Mouse (Mus musculus) small intestine, adult 2 months (tissue): ENCODE data around the gene Pard3. TPM values are rescaled to one million over a fixed set of nuclear protein-coding genes. Genes with fewer than 3 reads are reported as not detected.
"Not testable (repeated sequence)": the region's sequence is repeated elsewhere in the genome, so short reads cannot be mapped to it uniquely, and the experiment has no call there.

Source experiments
- H3K27ac ChIP-seq: fragments of 200-500 bp; 2 replicates; pipeline ENCODE4 v1.5.1; 2012; ENCODE audit warnings: low read depth, low read length, control low read depth, inconsistent platforms; ENCODE audit not compliant: insufficient read depth
- H3K27me3 ChIP-seq: fragments of 200-500 bp; 2 replicates; pipeline ENCODE4 v1.6.1; 2012; ENCODE audit warnings: mild to moderate bottlenecking, moderate library complexity, low read length, inconsistent platforms; ENCODE audit not compliant: control insufficient read depth, insufficient read depth
- H3K36me3 ChIP-seq: fragments of 200-500 bp; 2 replicates; pipeline ENCODE4 v1.6.1; 2012; ENCODE audit warnings: mild to moderate bottlenecking, low read length, control low read depth, inconsistent platforms; ENCODE audit not compliant: control insufficient read depth, insufficient read depth
- H3K4me1 ChIP-seq: fragments of 200-500 bp; 2 replicates; pipeline ENCODE4 v1.6.1; 2012; ENCODE audit warnings: low read length, inconsistent platforms, mixed read lengths; ENCODE audit not compliant: control insufficient read depth, insufficient read depth, insufficient read length
- H3K4me3 ChIP-seq: fragments of 200-500 bp; 2 replicates; pipeline ENCODE4 v1.5.1; 2012; ENCODE audit warnings: low read depth, mild to moderate bottlenecking, control low read depth, inconsistent platforms, low read length, moderate library complexity
- CTCF ChIP-seq: fragments of 200-500 bp; IDR thresholded peaks from 2 replicates; pipeline ENCODE4 v1.5.1; 2012; ENCODE audit warnings: low read depth, mild to moderate bottlenecking, control low read depth, inconsistent platforms, low read length, moderate library complexity, mixed read lengths; ENCODE audit not compliant: insufficient replicate concordance, insufficient read length; ENCODE audit errors: extremely low read depth
- POLR2A ChIP-seq: fragments of 200-500 bp; IDR thresholded peaks from 2 replicates; pipeline ENCODE4 v1.6.1; 2012; ENCODE audit warnings: low read depth, mild to moderate bottlenecking, control low read depth, inconsistent platforms, low read length, moderate library complexity
- WGBS: fragments of 180-500 bp; shearing (Covaris S2); methylation state at CpG from one replicate; pipeline ENCODE4 v1.1.7; 2018; 5-methylcytosine and 5-hydroxymethylcytosine counted together
- polyA plus RNA-seq: library from polyadenylated mRNA; depleted of rRNA; stranded (reverse); fragments of >200 nt; gene quantifications from 2 replicates; pipeline ENCODE4 v1.2.3, GENCODE M21; 2012

Gene Pard3
- polyA plus RNA-seq, 1 experiment, result 52.9 TPM

DNA sequence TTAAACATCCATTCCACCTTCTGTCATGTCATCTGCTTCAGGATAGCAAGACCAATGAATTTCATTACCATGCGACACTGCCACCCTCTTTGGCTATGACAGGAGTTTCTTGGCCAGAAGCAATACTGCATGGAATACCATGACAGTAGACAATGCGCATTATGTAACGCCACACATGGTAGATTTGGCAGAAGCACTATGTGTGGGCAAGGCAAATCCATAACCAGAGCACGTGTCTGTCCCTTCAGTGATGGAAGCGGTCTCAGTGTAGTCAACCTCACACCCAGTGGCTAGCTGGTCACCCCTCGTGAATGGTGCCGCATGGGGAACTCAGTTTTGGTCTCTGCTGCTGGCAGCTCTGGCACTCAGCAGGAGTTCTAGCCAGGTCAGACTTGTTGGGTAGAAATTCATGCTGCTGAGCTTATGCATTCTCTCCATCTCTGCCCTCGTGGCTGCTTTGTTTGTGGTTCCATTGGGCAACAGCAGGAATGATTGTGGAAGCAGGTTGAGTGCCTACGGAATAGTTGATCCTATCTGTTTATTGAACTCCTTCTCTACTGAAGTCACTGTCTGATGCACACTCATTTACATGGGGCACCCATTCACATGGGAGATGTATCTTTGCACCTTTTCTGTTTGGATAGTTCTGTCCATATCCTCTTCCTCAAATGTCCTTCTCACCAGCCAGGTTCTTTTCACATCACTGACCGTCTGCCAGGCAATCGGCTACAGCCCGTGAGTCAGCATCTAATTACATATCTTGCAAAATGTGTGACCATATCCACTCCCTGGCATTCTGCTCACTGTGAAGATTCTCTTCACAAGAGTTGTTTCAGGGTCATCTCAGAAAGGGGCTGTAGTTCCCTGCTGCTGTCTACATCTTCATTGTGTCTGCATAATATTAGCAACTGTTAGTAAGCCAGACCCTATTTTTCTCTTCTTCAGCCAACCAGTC is 100.9 kb downstream of the Pard3 start:
- TF ChIP-seq POLR2A, result no peak
- TF ChIP-seq CTCF, result no peak
- 94% methylated on average over 12 of the region's 12 CpGs for WGBS
- H3K27ac ChIP-seq, result no peak overlapping the region
- no peaks in the 10 kb centered on the region for H3K36me3 ChIP-seq
- no peak overlapping the region for H3K4me3 ChIP-seq
- H3K27me3 ChIP-seq, result no peaks in the 10 kb centered on the region
- H3K4me1 ChIP-seq, result peaks cover 4% of the 10 kb centered on the region; the same call in 1 of the 2 replicates

GRCm38 (mm10) chr8:127168496-127168895 is 104.8 kb downstream of the Pard3 start:
- Histone ChIP-seq H3K36me3 (no peaks in the 10 kb centered on the region), H3K4me3 (no peak overlapping the region), H3K4me1 (peaks cover 9% of the 10 kb centered on the region; the same call in 1 of the 2 replicates), H3K27ac (no peak overlapping the region), H3K27me3 (no peaks in the 10 kb centered on the region)
- TF ChIP-seq CTCF, result no peak
- no peak for TF ChIP-seq POLR2A
- WGBS, result 54% methylated on average over 2 of the region's 2 CpGs

GRCm38 (mm10) chr8:127169361-127169760 is 105.7 kb downstream of the Pard3 start:
- peaks cover 9% of the 10 kb centered on the region; the same call in 1 of the 2 replicates for H3K4me1 ChIP-seq
- no peak overlapping the region for H3K27ac ChIP-seq
- no peaks in the 10 kb centered on the region for H3K36me3 ChIP-seq
- H3K27me3 ChIP-seq, result no peaks in the 10 kb centered on the region
- H3K4me3 ChIP-seq, result no peak overlapping the region
- no peak for TF ChIP-seq POLR2A
- no peak for TF ChIP-seq CTCF
- 96% methylated on average over 5 of the region's 5 CpGs for WGBS

DNA sequence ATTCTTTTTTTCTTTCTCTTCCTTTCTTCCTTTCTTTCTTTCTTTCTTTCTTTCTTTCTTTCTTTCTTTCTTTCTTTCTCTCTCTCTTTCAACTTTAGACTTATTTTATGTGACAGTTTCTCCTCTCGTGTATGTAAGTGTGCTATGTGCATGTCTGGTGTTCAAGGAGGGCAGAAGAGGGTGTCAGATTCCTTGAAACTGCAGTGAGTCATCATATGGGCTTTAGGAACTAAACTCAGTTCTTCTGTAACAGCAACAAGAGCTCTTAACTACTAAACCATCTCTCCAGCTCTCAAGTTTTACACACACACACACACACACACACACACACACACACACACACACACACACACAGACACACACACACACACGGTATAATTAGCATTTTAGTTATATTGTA is 106.7 kb downstream of the Pard3 start:
- H3K4me3 ChIP-seq, H3K4me1 ChIP-seq, H3K36me3 ChIP-seq, H3K27ac ChIP-seq, H3K27me3 ChIP-seq: not testable (repeated sequence)
- WGBS, result 69% methylated on average over 2 of the region's 2 CpGs

DNA sequence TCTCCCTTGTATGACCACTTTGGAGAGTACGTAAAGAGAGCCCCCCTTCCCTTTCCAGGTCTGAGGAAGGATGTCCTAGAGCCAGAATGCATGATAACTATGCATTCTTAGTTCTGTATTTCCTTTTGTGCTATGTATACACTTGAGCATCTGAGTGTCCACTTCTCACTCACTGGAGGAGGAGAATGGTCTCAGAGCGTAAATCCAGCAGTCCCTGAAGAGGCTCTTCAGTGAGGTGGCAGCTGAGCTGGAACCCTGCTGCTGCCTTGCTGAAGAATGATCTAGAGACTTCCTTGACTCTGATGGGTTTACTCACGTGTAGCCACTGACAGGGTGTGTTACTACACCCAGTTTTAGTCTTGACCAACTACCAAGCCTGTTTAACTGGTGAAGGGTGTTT is 107.2 kb downstream of the Pard3 start:
- WGBS, result 81% methylated on average over 3 of the region's 3 CpGs

GRCm38 (mm10) chr8:127173483-127173882 is 109.8 kb downstream of the Pard3 start:
- Histone ChIP-seq H3K27me3 (no peaks in the 10 kb centered on the region), H3K4me3 (no peak overlapping the region), H3K27ac (no peak overlapping the region), H3K36me3 (no peaks in the 10 kb centered on the region), H3K4me1 (peaks cover 8% of the 10 kb centered on the region; the same call in 1 of the 2 replicates)
- 42% methylated on average over 5 of the region's 5 CpGs for WGBS
- no peak for TF ChIP-seq CTCF

More for the DNA sequence above, 107.2 kb downstream of the Pard3 start:
- H3K27me3 ChIP-seq, result no peaks in the 10 kb centered on the region
- H3K4me3 ChIP-seq, result no peak overlapping the region
- peaks cover 9% of the 10 kb centered on the region; the same call in 1 of the 2 replicates for H3K4me1 ChIP-seq
- H3K27ac ChIP-seq, result no peak overlapping the region
- no peaks in the 10 kb centered on the region for H3K36me3 ChIP-seq
- TF ChIP-seq POLR2A (no peak), CTCF (no peak)

DNA sequence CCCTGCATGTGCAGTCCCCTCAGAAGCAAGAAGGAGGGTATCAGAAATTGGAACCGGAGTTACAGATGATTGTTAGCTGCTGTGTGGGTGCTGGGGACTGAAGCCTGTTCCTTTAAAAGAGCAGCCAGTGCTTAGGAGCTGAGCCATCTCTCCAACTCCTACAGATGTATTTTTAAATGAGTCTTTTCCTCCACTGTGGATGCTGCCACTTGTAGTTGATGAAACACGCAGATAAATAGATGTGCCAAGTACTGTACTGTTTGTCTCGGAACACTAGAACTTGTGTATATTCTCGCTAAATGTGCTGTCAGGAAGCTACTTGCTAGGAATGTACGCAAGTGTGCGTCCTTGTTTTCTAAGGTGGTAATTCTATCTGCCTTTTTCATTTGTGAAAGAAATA is 110.7 kb downstream of the Pard3 start:
- H3K36me3 ChIP-seq, result no peaks in the 10 kb centered on the region
- WGBS, result 84% methylated on average over 6 of the region's 6 CpGs
- TF ChIP-seq POLR2A, result no peak
- no peak for TF ChIP-seq CTCF
- peaks cover 5% of the 10 kb centered on the region; the same call in 1 of the 2 replicates for H3K4me1 ChIP-seq
- no peaks in the 10 kb centered on the region for H3K27me3 ChIP-seq
- no peak overlapping the region for H3K4me3 ChIP-seq
- H3K27ac ChIP-seq, result no peak overlapping the region
